Mouse (Mus musculus) left cerebral cortex, adult 2 months (tissue): ENCODE data around the gene Mtss1l. TPM values are rescaled to one million over a fixed set of nuclear protein-coding genes. Genes with fewer than 3 reads are reported as not detected.

Experiments
- DNase-seq, 2 experiments: peaks; one replicate each; pipeline ENCODE4 v3.0.0; 2021 to 2022; ENCODE audit warnings: low spot score in 2 of 2, mixed read lengths in 1 of 2; ENCODE audit errors: extremely low spot score in 1 of 2
- H3K27ac ChIP-seq: fragments of 200-600 bp; 2 replicates; pipeline ENCODE4 v1.8.1; 2022
- H3K4me3 ChIP-seq: fragments of 200-600 bp; 2 replicates; pipeline ENCODE4 v1.8.1; 2022
- CTCF ChIP-seq: fragments of 200-600 bp; IDR thresholded peaks from 2 replicates; pipeline ENCODE4 v1.8.1; 2022; ENCODE audit warnings: antibody characterized with exemption, mild to moderate bottlenecking, moderate library complexity
- intact Hi-C: fragments of 180-260 bp; cut with DNase I; formaldehyde crosslinking; loops from one replicate; pipeline ENCODE4 v1.15.1; 2025
- long read RNA-seq, 2 experiments: library from polyadenylated mRNA; stranded (forward); transcript quantifications; one replicate each; pipeline ENCODE4 v2.0.0; 2021; ENCODE audit warnings: borderline mapping rate in 2 of 2
- total RNA-seq, 2 experiments: library from RNA; stranded (reverse); gene quantifications; 2 replicates each; pipeline ENCODE4 v1.2.3; 2021

Mtss1l gene
- total RNA-seq = 100 to 1,000 TPM; 207 to 234 TPM
- long read RNA-seq, experiment 1, full-length matches to known transcripts = 39 of 230 reads
- long read RNA-seq, experiment 1, partial matches to known transcripts = 118 of 230 reads
- long read RNA-seq, experiment 1, other reads (novel, unspliced or antisense) = 73 of 230 reads
- long read RNA-seq, experiment 2, full-length matches to known transcripts = 48 of 260 reads
- long read RNA-seq, experiment 2, partial matches to known transcripts = 87 of 260 reads
- long read RNA-seq, experiment 2, other reads (novel, unspliced or antisense) = 125 of 260 reads

- intact Hi-C loops = no loop called here
- no peak for TF ChIP-seq CTCF
- peak; percentile 70 to 81 for DNase-seq
- peak within 1 kb of the TSS; percentile 84 for H3K27ac ChIP-seq
- peak within 1 kb of the TSS; percentile 54 for H3K4me3 ChIP-seq
Measured at GRCm38 (mm10) chr8:110720685-110721598, at the start of gene Mtss1l. TSS of gene Mtss1l (plus strand) at chr8:110721476.

GRCm38 (mm10) chr8:110672133-110672532 is 49.1 kb upstream of the Mtss1l start:
- no peak overlapping the region for H3K4me3 ChIP-seq
- H3K27ac ChIP-seq = 0 out of 2 replicates have a peak overlapping the region, but pooled peaks have one; percentile 7
- TF ChIP-seq CTCF = no peak
- intact Hi-C loops = no loop called here
- DNase-seq = no peak

- no peak overlapping the region for H3K27ac ChIP-seq
- no peak overlapping the region for H3K4me3 ChIP-seq
- intact Hi-C loops = no loop called here
- DNase-seq = no peak
- TF ChIP-seq CTCF = no peak
Measured at GRCm38 (mm10) chr8:110673168-110673567, 48.1 kb upstream of the Mtss1l start.

- intact Hi-C loops = no loop called here
- DNase-seq = no peak
- Histone ChIP-seq H3K27ac (no peak overlapping the region), H3K4me3 (no peak overlapping the region)
- no peak for TF ChIP-seq CTCF
Measured at GRCm38 (mm10) chr8:110674589-110674988, 46.7 kb upstream of the Mtss1l start.

- DNase-seq = no peak
- TF ChIP-seq CTCF = no peak
- H3K4me3 ChIP-seq = no peak overlapping the region
- intact Hi-C loops = no loop called here
- H3K27ac ChIP-seq = peak overlapping the region; percentile 51; the same call in 1 of the 2 replicates
Measured at GRCm38 (mm10) chr8:110676702-110677101, 44.6 kb upstream of the Mtss1l start.

DNA sequence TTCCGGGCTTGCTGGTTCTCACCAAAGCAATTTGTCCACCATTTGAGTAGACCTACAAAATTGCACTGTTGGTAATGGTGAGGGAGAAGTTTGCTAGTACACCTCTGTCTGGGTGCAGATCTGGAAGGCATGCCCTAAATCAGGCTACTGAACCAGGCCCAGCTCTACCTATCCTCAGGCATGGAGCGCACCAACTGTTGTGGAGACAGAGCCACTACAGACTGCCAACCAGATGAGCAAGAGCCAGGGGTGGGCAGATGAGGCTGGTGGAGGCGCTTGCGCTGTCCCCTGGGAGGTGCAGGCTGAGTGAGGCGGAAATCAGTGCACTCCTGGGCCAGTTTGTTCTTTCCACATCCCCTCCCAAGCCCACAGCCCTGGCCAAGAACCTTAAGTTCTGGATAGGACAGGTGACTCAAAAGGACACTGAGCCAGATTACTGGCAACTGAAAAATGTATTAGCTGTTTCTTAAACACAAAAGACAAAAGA is 44.1 kb upstream of the Mtss1l start:
- peak overlapping the region; percentile 51; the same call in 1 of the 2 replicates for H3K27ac ChIP-seq
- no peak for TF ChIP-seq CTCF
- DNase-seq = no peak
- H3K4me3 ChIP-seq = no peak overlapping the region
- intact Hi-C loops = no loop called here

GRCm38 (mm10) chr8:110678989-110679388 is 42.3 kb upstream of the Mtss1l start:
- intact Hi-C loops = no loop called here
- H3K27ac ChIP-seq = no peak overlapping the region
- TF ChIP-seq CTCF = no peak
- no peak overlapping the region for H3K4me3 ChIP-seq
- DNase-seq = peak in 1 of 2 experiments; percentile 26

GRCm38 (mm10) chr8:110687726-110688125 is 33.5 kb upstream of the Mtss1l start:
- DNase-seq = peak; percentile 38 to 48
- no peak for TF ChIP-seq CTCF
- no peak overlapping the region for H3K27ac ChIP-seq
- intact Hi-C loops = no loop called here
- H3K4me3 ChIP-seq = no peak overlapping the region

DNA sequence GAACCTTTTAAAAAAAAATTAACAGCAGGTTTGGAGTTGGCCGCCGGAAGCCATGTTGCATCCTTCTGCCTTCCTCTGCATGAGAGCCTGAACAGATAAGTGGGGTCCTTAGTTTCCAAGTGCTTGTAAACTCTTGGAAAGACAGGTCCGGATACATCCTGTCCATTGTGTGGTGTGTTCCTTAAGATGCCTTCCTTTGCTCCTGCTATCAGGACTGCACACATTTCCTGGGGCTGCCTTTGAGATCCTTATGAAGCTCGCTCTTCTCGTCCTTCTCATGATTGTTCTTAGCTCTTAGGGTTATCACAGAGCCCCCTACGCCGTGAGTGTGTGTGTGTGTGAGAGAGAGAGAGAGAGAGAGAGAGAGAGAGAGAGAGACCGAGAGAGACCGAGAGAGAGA is 31.3 kb upstream of the Mtss1l start:
- intact Hi-C loops = no loop called here
- no peak for TF ChIP-seq CTCF

GRCm38 (mm10) chr8:110694226-110694625 is 27.1 kb upstream of the Mtss1l start:
- DNase-seq = no peak
- TF ChIP-seq CTCF = no peak
- intact Hi-C loops = no loop called here
- Histone ChIP-seq H3K4me3 (no peak overlapping the region), H3K27ac (peak overlapping the region; percentile 48)

More for the DNA sequence above, 31.3 kb upstream of the Mtss1l start:
- Histone ChIP-seq H3K27ac (no peak overlapping the region), H3K4me3 (no peak overlapping the region)
- DNase-seq = no peak

- TF ChIP-seq CTCF = no peak
- intact Hi-C loops = no loop called here
- DNase-seq = no peak
- peak overlapping the region; percentile 48 for H3K27ac ChIP-seq
- no peak overlapping the region for H3K4me3 ChIP-seq
Measured at GRCm38 (mm10) chr8:110694826-110695225, 26.4 kb upstream of the Mtss1l start.

- intact Hi-C loops = no loop called here
- Histone ChIP-seq H3K4me3 (no peak overlapping the region), H3K27ac (peak overlapping the region; percentile 48; the same call in 1 of the 2 replicates)
- TF ChIP-seq CTCF = no peak
- no peak for DNase-seq
Measured at GRCm38 (mm10) chr8:110695431-110695830, 25.8 kb upstream of the Mtss1l start.
